Comparison of ENCODE assay signal across 14 mouse cellular contexts in the genomic region with DNA sequence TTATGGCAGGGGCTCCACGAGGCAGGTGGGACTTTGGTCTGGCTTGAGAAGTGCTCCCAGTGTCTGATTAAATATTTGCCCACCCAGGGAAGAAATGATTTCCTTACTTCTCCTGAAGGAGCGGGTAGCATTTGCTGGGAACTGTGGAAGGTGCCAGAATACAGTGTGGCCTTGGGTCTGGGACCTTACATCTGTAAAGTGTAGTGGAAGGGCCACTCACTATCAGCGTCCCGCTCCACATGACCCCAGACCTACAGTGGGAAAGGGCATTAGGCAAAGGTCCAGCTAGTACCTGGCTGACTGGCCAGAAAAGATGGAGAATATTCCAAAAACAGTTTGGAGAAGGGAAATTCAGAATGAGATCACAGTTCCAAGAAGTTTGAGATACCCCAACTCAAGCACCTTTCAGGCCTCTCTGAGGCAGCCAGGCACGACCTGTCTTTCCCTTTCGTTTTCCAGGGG. TPM values are rescaled to one million over a fixed set of nuclear protein-coding genes. Genes with fewer than 3 reads are reported as not detected.
A peak's percentile ranks its signal among the peaks of the same experiment; 100 is the strongest.
DNase-seq lines count a peak whose midpoint lies in the region; ATAC-seq and TF ChIP-seq lines count a peak whose summit lies in the region.
"Had no signal": no experiment of that assay in that cellular context is flagged by ENCODE, and none has a peak within 500 bp of the region (broad histone marks: within the 10 kb centered on the region; RNA-seq: fewer than 3 reads in every experiment).

No protein-coding gene starts in this region.

- DNase-seq in heart, embryonic 10.5 days (ENCODE audit: low spot score): no peak
- DNase-seq in heart, postnatal 14 days: no peak
- no peak for DNase-seq in lung, postnatal 25 days (ENCODE audit: low spot score)
- no peak for DNase-seq in adrenal gland, adult 2 months
- DNase-seq: adrenal gland, postnatal 36 days; kidney, adult 8-10 months had no signal

- no peaks in the 10 kb centered on the region for H3K9me3 ChIP-seq in heart, embryonic 10.5 days
- no peaks in the 10 kb centered on the region for H3K9me3 ChIP-seq in lung, embryonic 16.5 days (ENCODE audit: control insufficient read depth, low read length)
- no peaks in the 10 kb centered on the region for H3K9me3 ChIP-seq in embryonic facial prominence, embryonic 15.5 days (replicated peaks)

- TF ChIP-seq POLR2A in small intestine, adult 2 months (IDR thresholded peaks at IDR 0.05; ENCODE audit: low read depth, low read length): no peak

- H3K9ac ChIP-seq in lung, embryonic 16.5 days (ENCODE audit: low read length): no peak overlapping the region
- H3K9ac ChIP-seq in embryonic facial prominence, embryonic 15.5 days: peak overlapping the region; percentile 42; the same call in 1 of the 2 replicates

- no peaks in the 10 kb centered on the region for H3K36me3 ChIP-seq in heart, embryonic 10.5 days
- no peaks in the 10 kb centered on the region for H3K36me3 ChIP-seq in lung, embryonic 16.5 days (ENCODE audit: control insufficient read depth, insufficient read depth, low read length)
- no peaks in the 10 kb centered on the region for H3K36me3 ChIP-seq in embryonic facial prominence, embryonic 15.5 days
- H3K36me3 ChIP-seq in small intestine, adult 2 months (ENCODE audit: control insufficient read depth, insufficient read depth, low read length): peaks cover 9% of the 10 kb centered on the region

- no peak for TF ChIP-seq CTCF in small intestine, adult 2 months (IDR thresholded peaks at IDR 0.05; ENCODE audit: extremely low read depth, insufficient read length, insufficient replicate concordance, low read depth, low read length)

- intact Hi-C loops in heart, postnatal 14 days (cut with DNase I): no loop called here

- peaks cover 44% of the 10 kb centered on the region for H3K4me1 ChIP-seq in heart, embryonic 10.5 days
- peaks cover 16% of the 10 kb centered on the region for H3K4me1 ChIP-seq in lung, embryonic 16.5 days (replicated peaks; ENCODE audit: control insufficient read depth, insufficient read depth, low read length)
- H3K4me1 ChIP-seq in embryonic facial prominence, embryonic 15.5 days: peaks cover 55% of the 10 kb centered on the region
- peaks cover 4% of the 10 kb centered on the region for H3K4me1 ChIP-seq in small intestine, adult 2 months (ENCODE audit: control insufficient read depth, insufficient read depth, insufficient read length, low read length)

- no peak overlapping the region for H3K4me2 ChIP-seq in lung, embryonic 16.5 days (ENCODE audit: low read depth, low read length)
- peak overlapping the region; percentile 39 for H3K4me2 ChIP-seq in embryonic facial prominence, embryonic 15.5 days (replicated peaks)

- peaks cover 94% of the 10 kb centered on the region for H3K27me3 ChIP-seq in heart, embryonic 10.5 days (ENCODE audit: insufficient read depth, poor library complexity, severe bottlenecking)
- H3K27me3 ChIP-seq in lung, embryonic 16.5 days (ENCODE audit: control insufficient read depth, insufficient read depth, low read depth, low read length): peaks cover 90% of the 10 kb centered on the region
- H3K27me3 ChIP-seq in embryonic facial prominence, embryonic 15.5 days: peaks cover 88% of the 10 kb centered on the region
- H3K27me3 ChIP-seq in small intestine, adult 2 months (ENCODE audit: control insufficient read depth, insufficient read depth, low read length): peaks cover 27% of the 10 kb centered on the region

- H3K27ac ChIP-seq in heart, embryonic 10.5 days: no peak overlapping the region
- H3K27ac ChIP-seq in lung, embryonic 16.5 days (ENCODE audit: low read length): no peak overlapping the region
- H3K27ac ChIP-seq in embryonic facial prominence, embryonic 15.5 days (replicated peaks): 0 out of 2 replicates have a peak overlapping the region, but pooled peaks have one; percentile 28
- no peak overlapping the region for H3K27ac ChIP-seq in small intestine, adult 2 months (ENCODE audit: insufficient read depth, low read depth, low read length)

- under 1% methylated on average over 6 of the region's 6 CpGs for WGBS in heart, embryonic 10.5 days
- WGBS in lung, embryonic 16.5 days: 6% methylated on average over 6 of the region's 6 CpGs
- WGBS in embryonic facial prominence, embryonic 15.5 days: 11% methylated on average over 6 of the region's 6 CpGs
- 12% methylated on average over 6 of the region's 6 CpGs for WGBS in small intestine, adult 2 months

- no peak for ATAC-seq in lung, embryonic 16.5 days (ENCODE audit: low read depth)
- no peak for ATAC-seq in embryonic facial prominence, embryonic 15.5 days (ENCODE audit: insufficient number of reproducible peaks, low FRiP score, low TSS enrichment, low read depth)
- no peak for ATAC-seq in CD4-positive, CD25-positive, alpha-beta regulatory T cell, adult 4 months

- peak overlapping the region; percentile 38 for H3K4me3 ChIP-seq in heart, embryonic 10.5 days
- H3K4me3 ChIP-seq in lung, embryonic 16.5 days (ENCODE audit: low read length): peak overlapping the region; percentile 17; the same call in 1 of the 2 replicates
- H3K4me3 ChIP-seq in embryonic facial prominence, embryonic 15.5 days (replicated peaks): peak overlapping the region; percentile 48
- peak overlapping the region; percentile 64 for H3K4me3 ChIP-seq in small intestine, adult 2 months (ENCODE audit: low read depth, low read length)

RNA-seq across cellular contexts. Expression of gene Pitx1, which starts 8.3 kb away (rescaled TPM):
- 0.53 and 3.8 TPM in 2 replicates for polyA plus RNA-seq in heart, embryonic 10.5 days (2016; fragmentation: Nextera tagmentation; extraction: Ambion mirVana)
- total RNA-seq in heart, postnatal 14 days (2021): not detected
- polyA plus RNA-seq in lung, embryonic 16.5 days (2015; fragmentation: Nextera tagmentation; extraction: Ambion mirVana): 0.36 and 0.47 TPM in 2 replicates
- polyA plus RNA-seq in embryonic facial prominence, embryonic 15.5 days (2015; fragmentation: Nextera tagmentation; extraction: Ambion mirVana): 45.9 and 46.9 TPM in 2 replicates
- polyA plus RNA-seq in small intestine, adult 2 months (2012; rRNA removed): 14.6 and 20.3 TPM in 2 replicates
- not detected for total RNA-seq in adrenal gland, adult 2 months (2021)
- polyA plus RNA-seq in adrenal gland, adult 2 months (2012; rRNA removed): 0.07 TPM in 1 of 2 replicates, not detected in the other
- polyA plus RNA-seq in CD4-positive, CD25-positive, alpha-beta regulatory T cell, adult 4 months (2017; shearing (Covaris generic)): not detected
- total RNA-seq: adrenal gland, postnatal 36 days; granulocyte monocyte progenitor cell, adult 5-6 weeks; left cerebral cortex, postnatal 10 days had no signal
- polyA plus RNA-seq: C2C12 had no signal

RNA-seq across cellular contexts. Expression of gene Catsper3, which starts 43.3 kb away (rescaled TPM):
- polyA plus RNA-seq in heart, embryonic 10.5 days (2016; fragmentation: Nextera tagmentation; extraction: Ambion mirVana): 0.10 TPM in 1 of 2 replicates, not detected in the other
- under 1 TPM in 1 of 2 experiments, not detected in 1; 0.22 TPM for total RNA-seq in heart, postnatal 14 days (2021)
- polyA plus RNA-seq in lung, embryonic 16.5 days (2015; fragmentation: Nextera tagmentation; extraction: Ambion mirVana): not detected in 2 replicates
- polyA plus RNA-seq in embryonic facial prominence, embryonic 15.5 days (2015; fragmentation: Nextera tagmentation; extraction: Ambion mirVana): 0.17 TPM in 1 of 2 replicates, not detected in the other
- polyA plus RNA-seq in small intestine, adult 2 months (2012; rRNA removed): 0.06 TPM in 1 of 2 replicates, not detected in the other
- under 1 TPM in 1 of 2 experiments, not detected in 1; 0.45 TPM for total RNA-seq in adrenal gland, adult 2 months (2021)
- polyA plus RNA-seq in adrenal gland, adult 2 months (2012; rRNA removed): 0.10 and 0.17 TPM in 2 replicates
- polyA plus RNA-seq in CD4-positive, CD25-positive, alpha-beta regulatory T cell, adult 4 months (2017; shearing (Covaris generic)): under 1 TPM in 1 of 2 experiments, not detected in 1; 0.58 TPM
- total RNA-seq: granulocyte monocyte progenitor cell, adult 5-6 weeks; left cerebral cortex, postnatal 10 days had no signal
- polyA plus RNA-seq: neural tube, embryonic 11.5 days had no signal
